ENCODE assay signal across 8 mouse cellular contexts in the genomic region with DNA sequence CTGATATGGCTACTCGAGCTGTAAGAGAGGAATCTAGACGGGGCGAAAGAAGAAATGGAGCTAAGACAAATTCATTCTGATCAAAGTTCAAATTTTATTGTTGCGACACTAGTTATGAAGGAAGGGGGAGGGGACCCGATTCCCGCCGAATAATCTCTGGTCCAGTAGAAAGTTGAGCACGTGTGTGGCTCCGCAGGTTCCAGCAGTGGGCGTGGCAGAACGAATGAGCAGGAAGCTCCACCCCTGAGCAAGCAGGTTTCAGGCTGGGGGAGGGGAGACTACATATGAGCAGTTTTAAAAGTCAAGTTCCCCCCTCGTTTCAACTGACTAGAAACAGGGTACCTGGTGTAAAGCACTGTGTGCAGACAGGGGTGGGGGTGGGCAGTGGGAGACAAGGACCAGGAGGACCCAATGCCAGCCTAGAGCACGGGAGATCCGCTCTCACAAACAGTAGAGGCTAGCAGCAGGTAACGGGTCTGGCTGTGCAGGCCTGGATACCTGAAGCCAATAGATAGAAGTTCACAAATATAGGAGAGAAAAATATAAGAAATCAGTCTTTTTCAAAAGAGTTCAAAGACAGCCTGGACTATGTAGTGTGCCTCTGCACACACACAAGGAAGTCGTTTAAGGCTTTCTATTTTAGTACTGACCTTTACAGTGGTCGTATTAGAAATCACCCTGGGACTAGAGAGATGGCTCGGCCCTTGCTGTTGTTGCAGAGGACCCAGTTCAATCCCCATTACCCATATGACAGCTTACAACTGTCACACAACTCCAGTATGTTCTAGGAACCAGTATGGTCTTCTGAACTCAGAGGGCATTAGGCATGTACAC. TPM values are rescaled to one million over a fixed set of nuclear protein-coding genes. Genes with fewer than 3 reads are reported as not detected.
DNase-seq lines count a peak whose midpoint lies in the region; ATAC-seq lines count a peak whose summit lies in the region.

No protein-coding gene starts in this region.

- H3K36me3 ChIP-seq in forebrain, embryonic 16.5 days (ENCODE audit: control insufficient read depth, insufficient read depth): no peaks in the 10 kb centered on the region
- H3K36me3 ChIP-seq in midbrain, embryonic 12.5 days: peaks cover 4% of the 10 kb centered on the region; the same call in 1 of the 2 replicates

- H3K4me2 ChIP-seq in forebrain, embryonic 16.5 days (ENCODE audit: low read length): peak overlapping the region; percentile 49
- peak overlapping the region; percentile 46 for H3K4me2 ChIP-seq in midbrain, embryonic 12.5 days (replicated peaks)

- H3K27me3 ChIP-seq in forebrain, embryonic 16.5 days (replicated peaks; ENCODE audit: control insufficient read depth, insufficient read depth, low read length): no peaks in the 10 kb centered on the region
- no peaks in the 10 kb centered on the region for H3K27me3 ChIP-seq in midbrain, embryonic 12.5 days

- peak; percentile 8 to 22 for DNase-seq in spleen, postnatal 36 days (ENCODE audit: low spot score in 2 of 2)
- no peak for DNase-seq in spleen, postnatal 4 days (ENCODE audit: low spot score in 2 of 2)
- DNase-seq in kidney, postnatal 25 days: peak; percentile 41 to 55
- DNase-seq in right cerebral cortex, postnatal 10 days (ENCODE audit: low spot score in 2 of 2): no peak
- DNase-seq in urinary bladder, postnatal 4 days (ENCODE audit: low spot score in 2 of 2): no peak

- peak overlapping the region; percentile 22 for H3K4me3 ChIP-seq in forebrain, embryonic 16.5 days (replicated peaks; ENCODE audit: low read length)
- H3K4me3 ChIP-seq in midbrain, embryonic 12.5 days: peak overlapping the region; percentile 18; the same call in 1 of the 2 replicates

- no peaks in the 10 kb centered on the region for H3K9me3 ChIP-seq in forebrain, embryonic 16.5 days (ENCODE audit: control insufficient read depth, low read length)
- H3K9me3 ChIP-seq in midbrain, embryonic 12.5 days: 0 out of 2 replicates have a peak, but pooled peaks cover 4% of the 10 kb centered on the region

- 0 out of 2 replicates have a peak, but pooled peaks have one; percentile 26 for ATAC-seq in forebrain, embryonic 16.5 days
- peak; percentile 54; the same call in 1 of the 2 replicates for ATAC-seq in midbrain, embryonic 12.5 days (ENCODE audit: low FRiP score, low read depth)
- no peak for ATAC-seq in frontal cortex, adult (ENCODE audit: low TSS enrichment)

- H3K27ac ChIP-seq in forebrain, embryonic 16.5 days (ENCODE audit: low read length): no peak overlapping the region
- no peak overlapping the region for H3K27ac ChIP-seq in midbrain, embryonic 12.5 days (replicated peaks)

- H3K4me1 ChIP-seq in forebrain, embryonic 16.5 days (replicated peaks; ENCODE audit: control insufficient read depth, insufficient read depth, low read length): peaks cover 3% of the 10 kb centered on the region; the same call in 1 of the 2 replicates
- peaks cover 9% of the 10 kb centered on the region; the same call in 1 of the 2 replicates for H3K4me1 ChIP-seq in midbrain, embryonic 12.5 days

- WGBS in forebrain, embryonic 16.5 days: 26% methylated on average over 18 of the region's 18 CpGs
- 16% methylated on average over 18 of the region's 18 CpGs for WGBS in midbrain, embryonic 12.5 days

- H3K9ac ChIP-seq in forebrain, embryonic 16.5 days (replicated peaks; ENCODE audit: low read depth, low read length): no peak overlapping the region
- H3K9ac ChIP-seq in midbrain, embryonic 12.5 days (replicated peaks): no peak overlapping the region

RNA-seq across cellular contexts. Expression of a gene that starts 15.6 kb away (rescaled TPM):
- 9.0 and 10.5 TPM in 2 replicates for polyA plus RNA-seq in forebrain, embryonic 16.5 days (2015; fragmentation: Nextera tagmentation; extraction: Ambion mirVana)
- polyA plus RNA-seq in midbrain, embryonic 12.5 days (2016; fragmentation: Nextera tagmentation; extraction: Ambion mirVana): 11.8 and 12.4 TPM in 2 replicates

RNA-seq across cellular contexts. Expression of a gene that starts 46.6 kb away (rescaled TPM):
- polyA plus RNA-seq in forebrain, embryonic 16.5 days (2015; fragmentation: Nextera tagmentation; extraction: Ambion mirVana): 423 and 472 TPM in 2 replicates
- 359 and 380 TPM in 2 replicates for polyA plus RNA-seq in midbrain, embryonic 12.5 days (2016; fragmentation: Nextera tagmentation; extraction: Ambion mirVana)

RNA-seq across cellular contexts. Expression of a gene that starts 46.6 kb away (rescaled TPM):
- polyA plus RNA-seq in forebrain, embryonic 16.5 days (2015; fragmentation: Nextera tagmentation; extraction: Ambion mirVana): 125 and 128 TPM in 2 replicates
- 128 and 133 TPM in 2 replicates for polyA plus RNA-seq in midbrain, embryonic 12.5 days (2016; fragmentation: Nextera tagmentation; extraction: Ambion mirVana)

Comparison
In these comparisons a context has a peak if more than half of its experiments do, and no peak if none do; other contexts are left out.
1. DNase-seq: peak in spleen, postnatal 36 days (2 of 2) and kidney, postnatal 25 days (2 of 2); none in spleen, postnatal 4 days (0 of 2), right cerebral cortex, postnatal 10 days (0 of 2) and urinary bladder, postnatal 4 days (0 of 2).